Mouse (Mus musculus): ENCODE measurements around the gene 6430628N08Rik. TPM values are rescaled to one million over a fixed set of nuclear protein-coding genes. Genes with fewer than 3 reads are reported as not detected.

6430628N08Rik gene
- total RNA-seq, 4 experiments from 2014 or later, result 0.38 to 0.56 (median 0.54) TPM

- peak in 1 of 2 experiments; percentile 44 for DNase-seq (ENCODE audit: low spot score in 2 of 2)
Observed at GRCm38 (mm10) chr4:115938276-115939160, 48.1 kb downstream of the 6430628N08Rik start.

GRCm38 (mm10) chr4:115939295-115940102, 49.0 kb downstream of the 6430628N08Rik start, which contains the start of gene Dmbx1:
Gene Dmbx1 (minus strand): TSS chr4:115939926.
- no peak for DNase-seq (ENCODE audit: low spot score in 2 of 2)

GRCm38 (mm10) chr4:115940681-115941080, 50.2 kb downstream of the 6430628N08Rik start:
- DNase-seq (ENCODE audit: low spot score in 2 of 2), result no peak

GRCm38 (mm10) chr4:115941242-115941820, 50.9 kb downstream of the 6430628N08Rik start:
- no peak for DNase-seq (ENCODE audit: low spot score in 2 of 2)

GRCm38 (mm10) chr4:115943669-115944314, 53.3 kb downstream of the 6430628N08Rik start:
- DNase-seq (ENCODE audit: low spot score in 2 of 2), result no peak

Other genes starting within 250 kb of the 6430628N08Rik start
- 1 to 10 TPM; 1.7 to 2.8 (median 2.3) TPM for gene Cyp4b1, start 242.9 kb upstream of the 6430628N08Rik start, total RNA-seq (2022)
- 10 to 100 TPM; 57.1 to 59.7 (median 57.6) TPM for gene Efcab14, start 152.9 kb upstream of the 6430628N08Rik start, total RNA-seq (2022)
- gene Tex38, start 109.6 kb upstream of the 6430628N08Rik start, total RNA-seq (2022), result 1 to 10 TPM in 1 of 4 experiments, under 1 TPM in 2, not detected in 1; 0.48 to 1.0 (median 0.95) TPM
- 10 to 100 TPM; 77.6 to 82.8 (median 81.9) TPM for gene Atpaf1, start 105.9 kb upstream of the 6430628N08Rik start, total RNA-seq (2022)
- gene Mob3c, start 62.6 kb upstream of the 6430628N08Rik start, total RNA-seq (2022), result 1 to 10 TPM; 5.0 to 7.3 (median 6.1) TPM
- 10 to 100 TPM; 34.9 to 45.5 (median 39.6) TPM for gene Mknk1, start 51.5 kb upstream of the 6430628N08Rik start, total RNA-seq (2022)
- gene Kncn, start 6.3 kb upstream of the 6430628N08Rik start, total RNA-seq (2022), result under 1 TPM in 3 of 4 experiments, not detected in 1; 0.21 to 0.53 (median 0.35) TPM
- under 1 TPM in 2 of 4 experiments, not detected in 2; 0.09 to 0.36 TPM for gene Dmbx1, start 49.3 kb downstream of the 6430628N08Rik start, total RNA-seq (2022)
- gene Faah, start 127.3 kb downstream of the 6430628N08Rik start, total RNA-seq (2022), result 10 to 100 TPM; 77.3 to 81.9 (median 80.2) TPM
- gene Nsun4, start 163.2 kb downstream of the 6430628N08Rik start, total RNA-seq (2022), result 10 to 100 TPM in 2 of 4 experiments, 1 to 10 TPM in 2; 9.0 to 11.5 (median 10.6) TPM
- gene Uqcrh, start 184.4 kb downstream of the 6430628N08Rik start, total RNA-seq (2022), result 100 to 1,000 TPM; 402 to 442 (median 412) TPM
- gene Lrrc41, start 184.6 kb downstream of the 6430628N08Rik start, total RNA-seq (2022), result 10 to 100 TPM; 45.2 to 53.2 (median 50.0) TPM
- 1 to 10 TPM in 3 of 4 experiments, under 1 TPM in 1; 0.70 to 1.2 (median 1.1) TPM for gene Rad54l, start 233.0 kb downstream of the 6430628N08Rik start, total RNA-seq (2022)
- 10 to 100 TPM; 78.4 to 93.2 (median 82.4) TPM for gene Pomgnt1, start 233.2 kb downstream of the 6430628N08Rik start, total RNA-seq (2022)

All from left cerebral cortex, adult 8-10 months (tissue).